In genomic region chr1:136581841-136582240, GRCm38 (mm10) we compare ENCODE assay signal across 31 mouse cellular contexts. TPM values are rescaled to one million over a fixed set of nuclear protein-coding genes. Genes with fewer than 3 reads are reported as not detected.
A peak's percentile ranks its signal among the peaks of the same experiment; 100 is the strongest.
DNase-seq lines count a peak whose midpoint lies in the region; ATAC-seq and TF ChIP-seq lines count a peak whose summit lies in the region.
"Had no signal": no experiment of that assay in that cellular context is flagged by ENCODE, and none has a peak within 500 bp of the region (broad histone marks: within the 10 kb centered on the region; RNA-seq: fewer than 3 reads in every experiment).

No protein-coding gene starts in this region.

- no peak overlapping the region for H3K9ac ChIP-seq in liver, adult 2 months (ENCODE audit: low read depth, low read length)
- no peak overlapping the region for H3K9ac ChIP-seq in liver, postnatal 0 days (replicated peaks)
- no peak overlapping the region for H3K9ac ChIP-seq in kidney, embryonic 15.5 days
- H3K9ac ChIP-seq: embryonic facial prominence, embryonic 13.5 days; forebrain, embryonic 13.5 days; heart, embryonic 13.5 days; hindbrain, embryonic 14.5 days; limb, embryonic 15.5 days; liver, embryonic 14.5 days; lung, embryonic 15.5 days; midbrain, embryonic 13.5 days had no signal

- H3K4me3 ChIP-seq in liver, adult 2 months (ENCODE audit: insufficient read depth, low read depth, low read length): no peak overlapping the region
- no peak overlapping the region for H3K4me3 ChIP-seq in liver, postnatal 0 days (ENCODE audit: low read depth, low read length)
- no peak overlapping the region for H3K4me3 ChIP-seq in lung, adult 2 months (replicated peaks; ENCODE audit: extremely low read depth, low read depth, low read length)
- no peak overlapping the region for H3K4me3 ChIP-seq in kidney, embryonic 15.5 days (replicated peaks)
- H3K4me3 ChIP-seq: embryonic facial prominence, embryonic 13.5 days; forebrain, embryonic 13.5 days; gastrocnemius, adult 2 months; heart, embryonic 13.5 days; limb, embryonic 10.5 days; limb, embryonic 15.5 days; lung, embryonic 15.5 days; midbrain, embryonic 13.5 days had no signal

- DNase-seq in liver, adult 2 months (ENCODE audit: extremely low read depth, low read depth, low spot score): peak; percentile 19
- no peak for DNase-seq in liver, postnatal 0 days
- DNase-seq in lung, adult 2 months: no peak
- no peak for DNase-seq in embryo, embryonic 11 days
- DNase-seq: adrenal gland, postnatal 10 days; cerebellum, adult 11 months; cerebellum, adult 9-10 months; gastrocnemius, adult 2 months; heart, postnatal 10 days; kidney, adult 2 months; kidney, postnatal 4 days; retina, postnatal 1 day; right cerebral cortex, postnatal 14 days; thymus, adult 18-20 months; thymus, postnatal 25 days had no signal

- TF ChIP-seq EP300 in liver, postnatal 0 days (IDR thresholded peaks at IDR 0.05; ENCODE audit: low read depth): no peak

- H3K9me3 ChIP-seq in liver, postnatal 0 days (ENCODE audit: low read length): no peaks in the 10 kb centered on the region
- H3K9me3 ChIP-seq in kidney, embryonic 15.5 days (replicated peaks): no peaks in the 10 kb centered on the region
- H3K9me3 ChIP-seq: embryonic facial prominence, embryonic 13.5 days; forebrain, embryonic 13.5 days; G1E; heart, embryonic 13.5 days; limb, embryonic 10.5 days; limb, embryonic 15.5 days; lung, embryonic 15.5 days; midbrain, embryonic 13.5 days had no signal

- TF ChIP-seq POLR2A in liver, adult 2 months (IDR thresholded peaks at IDR 0.05; ENCODE audit: extremely low read depth, insufficient read depth, low read length): no peak
- no peak for TF ChIP-seq POLR2A in lung, adult 2 months (IDR thresholded peaks at IDR 0.05; ENCODE audit: borderline replicate concordance, extremely low read depth, low read depth, low read length)

- no peak overlapping the region for H3K4me2 ChIP-seq in liver, postnatal 0 days (ENCODE audit: low read depth, low read length)
- H3K4me2 ChIP-seq in kidney, embryonic 15.5 days: no peak overlapping the region
- H3K4me2 ChIP-seq: embryonic facial prominence, embryonic 13.5 days; forebrain, embryonic 13.5 days; heart, embryonic 13.5 days; hindbrain, embryonic 14.5 days; limb, embryonic 15.5 days; lung, embryonic 15.5 days; midbrain, embryonic 13.5 days had no signal

- no peaks in the 10 kb centered on the region for H3K27me3 ChIP-seq in liver, adult 2 months (ENCODE audit: control insufficient read depth, insufficient read depth, low read length)
- H3K27me3 ChIP-seq in liver, postnatal 0 days (ENCODE audit: insufficient read depth, low read length): no peaks in the 10 kb centered on the region
- peaks cover 7% of the 10 kb centered on the region; the same call in 1 of the 2 replicates for H3K27me3 ChIP-seq in kidney, embryonic 15.5 days
- H3K27me3 ChIP-seq: lung, embryonic 15.5 days; midbrain, embryonic 13.5 days; Patski had no signal

- no peak for ATAC-seq in liver, postnatal 0 days
- peak; percentile 45 for ATAC-seq in granulocyte monocyte progenitor cell, adult 5-6 weeks (replicated peaks; ENCODE audit: poor library complexity, severe bottlenecking)
- 0 out of 2 replicates have a peak, but pooled peaks have one; percentile 28 for ATAC-seq in megakaryocyte progenitor cell, adult 5-6 weeks (replicated peaks; ENCODE audit: poor library complexity)
- no peak for ATAC-seq in kidney, embryonic 15.5 days (replicated peaks; ENCODE audit: low FRiP score)
- ATAC-seq: forebrain, embryonic 13.5 days; midbrain, embryonic 13.5 days; Patski had no signal

- no peaks in the 10 kb centered on the region; the same call in 1 of the 2 replicates for H3K4me1 ChIP-seq in liver, adult 2 months (ENCODE audit: control insufficient read depth, insufficient read depth, low read length)
- H3K4me1 ChIP-seq in liver, postnatal 0 days (ENCODE audit: insufficient read depth): peaks cover 7% of the 10 kb centered on the region
- 0 out of 2 replicates have a peak, but pooled peaks cover 2% of the 10 kb centered on the region for H3K4me1 ChIP-seq in lung, adult 2 months (ENCODE audit: control insufficient read depth, insufficient read depth, low read length)
- H3K4me1 ChIP-seq in kidney, embryonic 15.5 days: peaks cover 15% of the 10 kb centered on the region

- WGBS in liver, adult 2 months: 79% methylated on average over 8 of the region's 8 CpGs
- WGBS in liver, postnatal 0 days (ENCODE audit: insufficient replicate concordance): 50% methylated on average over 8 of the region's 8 CpGs
- 72% methylated on average over 8 of the region's 8 CpGs for WGBS in lung, adult 2 months
- WGBS in kidney, embryonic 15.5 days: 83% methylated on average over 8 of the region's 8 CpGs

- H3K36me3 ChIP-seq in liver, adult 2 months (ENCODE audit: control insufficient read depth, insufficient read depth, low read length): no peaks in the 10 kb centered on the region
- H3K36me3 ChIP-seq in liver, postnatal 0 days (replicated peaks; ENCODE audit: insufficient read depth, low read length): no peaks in the 10 kb centered on the region
- no peaks in the 10 kb centered on the region for H3K36me3 ChIP-seq in kidney, embryonic 15.5 days
- H3K36me3 ChIP-seq: embryonic facial prominence, embryonic 13.5 days; G1E; heart, embryonic 13.5 days; limb, embryonic 10.5 days; limb, embryonic 15.5 days; lung, embryonic 15.5 days; midbrain, embryonic 13.5 days had no signal

- H3K79me2 ChIP-seq in liver, adult 2 months (ENCODE audit: control insufficient read depth, insufficient read depth, low read length): no peaks in the 10 kb centered on the region

- H3K27ac ChIP-seq in liver, adult 2 months (replicated peaks; ENCODE audit: insufficient read depth, low read depth, low read length): no peak overlapping the region
- H3K27ac ChIP-seq in liver, postnatal 0 days (ENCODE audit: low read depth): no peak overlapping the region
- no peak overlapping the region for H3K27ac ChIP-seq in kidney, embryonic 15.5 days
- H3K27ac ChIP-seq: embryonic facial prominence, embryonic 13.5 days; forebrain, embryonic 13.5 days; gastrocnemius, adult 2 months; heart, embryonic 13.5 days; hindbrain, embryonic 14.5 days; kidney, postnatal 0 days; limb, embryonic 10.5 days; limb, embryonic 15.5 days; liver, embryonic 14.5 days; lung, embryonic 15.5 days; midbrain, embryonic 13.5 days; stomach, postnatal 0 days had no signal

- no peak for TF ChIP-seq CTCF in liver, adult 2 months (IDR thresholded peaks at IDR 0.05; ENCODE audit: low read depth, low read length)
- no peak for TF ChIP-seq CTCF in liver, postnatal 0 days (IDR thresholded peaks at IDR 0.05; ENCODE audit: low read depth)
- no peak for TF ChIP-seq CTCF in lung, adult 2 months (IDR thresholded peaks at IDR 0.05; ENCODE audit: insufficient read depth, low read length)

RNA-seq across cellular contexts. Expression of gene Zfp281, which starts 42.9 kb away (rescaled TPM):
- 19.5 and 20.4 TPM in 2 replicates for total RNA-seq in liver, adult 2 months (2014; rRNA removed)
- polyA plus RNA-seq in liver, adult 2 months (2012; rRNA removed): 1.3 and 1.8 TPM in 2 replicates
- 7.2 TPM in 2 replicates for polyA plus RNA-seq in liver, postnatal 0 days (2015; fragmentation: Nextera tagmentation; extraction: Ambion mirVana)
- 10.9 and 14.1 TPM in 2 replicates for total RNA-seq in granulocyte monocyte progenitor cell, adult 5-6 weeks (2014; fragmentation: Nextera tagmentation)
- 23.1 and 25.1 TPM in 2 replicates for total RNA-seq in granulocyte monocyte progenitor cell, adult 5-6 weeks (2017)
- total RNA-seq in megakaryocyte progenitor cell, adult 5-6 weeks (2015): 23.7 and 25.4 TPM in 2 replicates
- 18.9 and 20.5 TPM in 2 replicates for total RNA-seq in megakaryocyte progenitor cell, adult 5-6 weeks (2017)
- 3.6 and 4.6 TPM in 2 replicates for polyA plus RNA-seq in lung, adult 2 months (2012; rRNA removed)
- 23.0 and 23.1 TPM in 2 replicates for polyA plus RNA-seq in kidney, embryonic 15.5 days (2015; fragmentation: Nextera tagmentation; extraction: Ambion mirVana)

Comparison
In these comparisons a context has a peak if more than half of its experiments do, and no peak if none do; other contexts are left out.
1. ATAC-seq: peak in granulocyte monocyte progenitor cell, adult 5-6 weeks (single experiment) and megakaryocyte progenitor cell, adult 5-6 weeks (single experiment); none in liver, postnatal 0 days (single experiment) and kidney, embryonic 15.5 days (single experiment).